Mouse (Mus musculus): Measurements from ENCODE around the gene Cog1.

DNA sequence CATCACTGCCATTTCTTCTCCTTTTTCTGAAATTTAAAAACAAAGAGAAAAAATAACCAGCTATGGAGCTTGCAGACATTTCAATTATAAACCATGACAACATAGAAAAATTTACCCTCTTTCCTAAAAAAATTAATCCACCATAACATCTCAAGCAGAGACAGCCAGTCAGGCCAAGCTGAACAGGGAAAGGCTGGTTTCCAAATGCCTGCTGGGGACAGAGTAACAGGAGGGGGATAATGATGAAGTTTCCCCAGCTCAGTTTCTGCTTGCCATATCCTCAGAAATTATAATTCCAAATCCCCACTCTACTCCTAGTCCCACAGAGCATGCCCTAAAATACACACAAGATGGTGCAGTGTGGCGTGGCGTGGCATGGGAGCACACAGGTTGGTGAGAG, 28.4 kb downstream of the Cog1 start:
- no peak for TF ChIP-seq CTCF (IDR thresholded peaks at IDR 0.05; ENCODE audit: low read depth, low read length)
- no peak for TF ChIP-seq POLR2A (IDR thresholded peaks at IDR 0.05; ENCODE audit: borderline replicate concordance, low read depth, low read length)

Data from bone marrow macrophage, adult 2 months (primary cell).